Mouse (Mus musculus) hindbrain, embryonic 10.5 days (tissue): ENCODE measurements around the gene Klhl20. TPM values are rescaled to one million over a fixed set of nuclear protein-coding genes. Genes with fewer than 3 reads are reported as not detected.
"Not testable (repeated sequence)": the region's sequence is repeated elsewhere in the genome, so short reads cannot be mapped to it uniquely, and the experiment has no call there.

Experiments used
- DNase-seq: peaks from one replicate; pipeline ENCODE4 v3.0.0-alpha.2; 2017; ENCODE audit warnings: low spot score
- H3K27ac ChIP-seq: fragments of 300-500 bp; sonication (generic); 2 replicates; pipeline ENCODE4 v1.5.1; 2016; ENCODE audit warnings: mild to moderate bottlenecking, moderate library complexity
- H3K27me3 ChIP-seq: fragments of 300-500 bp; sonication (generic); 2 replicates; pipeline ENCODE4 v1.6.1; 2016; ENCODE audit warnings: mild to moderate bottlenecking; ENCODE audit not compliant: poor library complexity, insufficient read depth, severe bottlenecking
- H3K36me3 ChIP-seq: fragments of 300-500 bp; sonication (generic); 2 replicates; pipeline ENCODE4 v1.6.1; 2016; ENCODE audit warnings: mild to moderate bottlenecking, moderate library complexity
- H3K4me1 ChIP-seq: fragments of 300-500 bp; sonication (generic); replicated peaks from 2 replicates; pipeline ENCODE4 v1.6.1; 2016; ENCODE audit warnings: mild to moderate bottlenecking
- H3K4me3 ChIP-seq: fragments of 300-500 bp; sonication (generic); 2 replicates; pipeline ENCODE4 v1.5.1; 2016; ENCODE audit warnings: mild to moderate bottlenecking, moderate library complexity
- H3K9me3 ChIP-seq: fragments of 300-500 bp; sonication (generic); 2 replicates; pipeline ENCODE4 v1.6.1; 2016; ENCODE audit warnings: mild to moderate bottlenecking, moderate library complexity
- WGBS: fragments of 180-500 bp; shearing (Covaris S2); methylation state at CpG from one replicate; pipeline ENCODE4 v1.1.7; 2016; 5-methylcytosine and 5-hydroxymethylcytosine counted together
- polyA plus RNA-seq: library from polyadenylated mRNA; unstranded; fragments of >200 nt; fragmentation: Nextera tagmentation; extraction: Ambion mirVana; gene quantifications from 2 replicates; pipeline ENCODE4 v1.2.1, GENCODE M21; 2016

The Klhl20 gene
- polyA plus RNA-seq, result 15.5 and 15.6 TPM in 2 replicates

DNA sequence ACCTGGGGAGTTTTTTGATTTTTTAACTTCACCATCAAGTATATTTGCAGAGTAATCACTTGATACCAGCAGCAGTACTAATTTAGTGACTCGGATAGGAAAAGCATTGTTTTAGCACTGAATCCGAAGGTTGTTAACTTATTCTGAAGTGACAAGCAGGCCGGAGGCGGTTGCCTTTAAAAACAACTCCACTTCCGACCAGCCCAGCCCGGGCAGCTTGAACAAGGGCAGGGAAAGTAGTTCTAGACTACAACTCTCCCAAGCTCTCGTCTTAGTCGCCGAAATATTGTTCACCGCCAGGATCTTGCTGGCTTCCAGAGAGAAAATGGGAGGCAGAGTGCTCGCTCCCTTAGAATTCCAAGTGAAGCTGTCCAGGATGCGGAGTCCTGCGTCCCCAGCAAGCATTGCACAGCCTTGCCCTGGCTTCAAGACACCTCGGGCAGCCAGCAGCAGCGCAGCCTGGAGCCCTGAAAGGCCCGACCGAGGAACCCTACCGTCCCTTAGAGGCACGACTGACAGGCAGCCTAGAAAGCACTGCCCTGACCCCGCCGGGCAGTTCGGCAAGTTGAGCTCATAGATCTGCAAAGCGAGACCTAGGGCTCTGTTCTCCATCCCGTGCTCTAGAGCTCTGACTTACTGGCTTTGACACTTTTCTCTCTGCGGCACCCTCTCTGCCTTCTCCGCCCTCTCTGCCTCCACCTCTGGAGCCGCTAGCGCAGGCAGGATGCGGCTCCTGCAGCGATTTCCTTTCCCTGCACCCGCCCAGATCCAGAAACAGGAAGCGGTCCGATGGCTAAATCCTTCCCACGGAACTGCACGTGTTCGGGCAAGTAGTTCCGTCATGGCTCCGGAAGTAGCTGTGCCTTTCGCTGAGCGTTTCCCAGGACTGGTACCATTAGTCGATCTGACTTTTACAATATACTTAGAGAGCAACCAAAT, at the start of gene Klhl20:
Klhl20 (minus strand) TSS at position 786 of the 939 bp plus-strand sequence.
- Histone ChIP-seq H3K27ac (peak within 1 kb of the TSS; percentile 90), H3K9me3 (no peaks in the 10 kb centered on the region), H3K4me1 (peaks cover 17% of the 10 kb centered on the region), H3K36me3 (peaks cover 17% of the 10 kb centered on the region), H3K27me3 (no peaks in the 10 kb centered on the region), H3K4me3 (peak within 1 kb of the TSS; percentile 69)
- DNase-seq, result peak; percentile 93
- WGBS, result 3% methylated on average over 41 of the region's 41 CpGs

DNA sequence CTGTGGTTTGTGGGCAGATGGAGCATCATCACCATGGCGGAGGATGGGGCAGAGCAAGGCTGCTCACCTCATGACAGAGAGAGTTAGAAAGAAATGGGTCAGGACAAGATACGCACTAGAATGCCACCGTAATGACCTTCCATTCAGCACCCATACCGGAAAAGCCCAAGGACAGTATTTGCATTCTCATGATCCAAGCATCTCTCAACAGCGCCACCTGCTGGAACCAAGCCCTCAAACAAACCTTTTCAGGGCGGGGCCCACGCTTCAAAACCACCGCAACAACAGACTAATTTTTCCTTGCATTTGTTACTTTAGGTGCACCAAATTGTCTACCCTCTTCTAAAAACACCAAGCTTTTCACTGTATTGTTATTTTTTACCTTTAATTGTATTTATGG, 49.4 kb upstream of the Klhl20 start:
- WGBS, result 54% methylated on average over 8 of the region's 8 CpGs
- H3K27me3 ChIP-seq, result no peaks in the 10 kb centered on the region
- no peaks in the 10 kb centered on the region for H3K4me1 ChIP-seq
- peak; percentile 54 for DNase-seq
- H3K27ac ChIP-seq, result no peak overlapping the region
- no peaks in the 10 kb centered on the region for H3K36me3 ChIP-seq
- peaks cover 7% of the 10 kb centered on the region; the same call in 1 of the 2 replicates for H3K9me3 ChIP-seq
- H3K4me3 ChIP-seq, result no peak overlapping the region

DNA sequence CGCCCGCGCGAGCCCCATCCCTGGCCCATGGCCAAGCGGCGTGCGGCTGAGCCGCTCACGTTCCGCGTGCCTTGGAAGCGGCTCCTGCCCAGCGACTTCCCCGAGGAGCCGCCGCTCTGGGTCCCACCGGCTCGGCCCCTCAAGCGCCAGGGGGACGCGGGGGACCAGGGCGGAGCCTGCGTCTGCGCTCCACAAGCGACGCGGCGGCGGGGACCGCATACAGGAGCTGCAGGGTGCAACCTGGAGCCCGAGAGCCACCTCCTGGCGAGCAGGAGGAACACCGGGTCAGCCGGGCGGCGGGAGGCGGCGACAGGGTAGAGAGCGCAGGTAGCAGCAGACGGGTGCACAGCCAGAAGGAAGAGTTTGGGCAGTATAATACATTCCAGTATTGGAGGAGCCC, 39.3 kb upstream of the Klhl20 start:
- DNase-seq, result peak; percentile 79
- H3K9me3 ChIP-seq, result no peaks in the 10 kb centered on the region
- WGBS, result 2% methylated on average over 40 of the region's 40 CpGs
- H3K4me3 ChIP-seq, result peak overlapping the region; percentile 58
- peaks cover 43% of the 10 kb centered on the region for H3K27me3 ChIP-seq
- H3K36me3 ChIP-seq, result no peaks in the 10 kb centered on the region
- peaks cover 6% of the 10 kb centered on the region for H3K4me1 ChIP-seq
- H3K27ac ChIP-seq, result peak overlapping the region; percentile 66

DNA sequence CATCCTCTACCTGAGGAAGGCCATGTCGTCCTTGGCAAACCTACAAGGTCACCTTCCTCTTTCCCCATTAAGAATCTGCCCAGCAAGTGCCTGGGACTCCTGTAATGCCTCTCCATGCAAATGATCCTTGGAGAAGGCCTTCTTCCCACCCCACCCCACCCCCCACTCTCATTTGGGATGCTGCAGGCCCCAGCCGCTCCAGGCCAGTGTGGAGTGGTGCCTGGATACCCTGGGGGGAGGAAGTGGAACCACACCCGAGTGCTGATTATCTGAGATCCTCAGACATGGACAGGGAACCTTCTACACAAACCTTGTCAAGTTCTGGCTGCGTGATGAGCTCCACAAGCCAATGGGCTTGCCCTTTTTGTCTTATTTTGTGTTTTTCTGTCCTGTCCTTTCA, 29.0 kb upstream of the Klhl20 start:
- H3K4me3 ChIP-seq, result no peak overlapping the region
- no peaks in the 10 kb centered on the region for H3K36me3 ChIP-seq
- H3K27me3 ChIP-seq, result no peaks in the 10 kb centered on the region
- H3K9me3 ChIP-seq, result no peaks in the 10 kb centered on the region
- no peak overlapping the region for H3K27ac ChIP-seq
- 68% methylated on average over 4 of the region's 4 CpGs for WGBS
- no peak for DNase-seq
- no peaks in the 10 kb centered on the region for H3K4me1 ChIP-seq

DNA sequence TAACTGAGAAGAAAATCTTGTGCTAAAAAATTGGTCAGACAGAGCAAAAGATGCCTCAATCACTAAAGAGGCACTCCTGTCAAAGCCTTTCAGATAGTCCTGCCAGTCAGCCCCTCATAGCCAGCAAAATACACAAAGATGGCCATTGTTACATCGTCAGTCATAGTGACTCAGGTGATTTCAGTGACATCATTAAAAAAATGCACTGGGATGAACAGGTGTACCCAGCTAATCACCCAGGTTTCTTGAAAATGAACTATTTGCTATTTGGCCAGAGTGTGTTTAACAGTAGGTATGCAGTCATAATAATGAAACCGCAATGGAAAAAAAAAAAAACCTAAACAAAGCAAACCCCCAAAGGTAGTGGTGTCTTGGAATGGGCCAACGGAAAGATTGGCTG, 27.9 kb upstream of the Klhl20 start, which contains the start of gene Tex50:
Tex50 (minus strand) TSS at position 101 of the 400 bp plus-strand sequence.
- Histone ChIP-seq H3K27ac (no peak within 1 kb of the TSS), H3K27me3 (no peaks in the 10 kb centered on the region), H3K36me3 (no peaks in the 10 kb centered on the region), H3K4me3 (no peak within 1 kb of the TSS), H3K4me1 (no peaks in the 10 kb centered on the region), H3K9me3 (no peaks in the 10 kb centered on the region)
- DNase-seq, result no peak
- 90% methylated on average over 3 of the region's 3 CpGs for WGBS

DNA sequence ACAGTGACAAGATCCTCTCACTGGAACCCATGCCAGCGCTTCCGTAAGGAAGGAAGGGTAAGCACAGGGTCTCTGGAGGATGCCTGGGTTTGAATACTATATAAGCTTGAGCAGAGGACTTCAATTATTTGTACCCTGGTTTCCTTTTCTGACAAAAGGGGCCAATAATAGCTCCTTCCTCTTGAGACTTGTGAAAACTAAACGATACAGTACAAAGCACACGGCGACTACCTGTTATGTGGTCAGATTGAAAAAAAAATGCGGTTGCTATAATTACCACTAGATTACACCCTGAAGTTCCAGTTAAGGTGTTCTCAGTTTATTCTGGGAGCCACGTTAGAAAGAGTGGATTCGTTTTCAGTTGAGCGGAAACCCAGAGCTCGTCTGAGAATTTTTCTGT, 25.2 kb upstream of the Klhl20 start:
- Histone ChIP-seq H3K27ac (no peak overlapping the region), H3K4me3 (no peak overlapping the region), H3K27me3 (no peaks in the 10 kb centered on the region), H3K4me1 (no peaks in the 10 kb centered on the region), H3K9me3 (no peaks in the 10 kb centered on the region), H3K36me3 (no peaks in the 10 kb centered on the region)
- DNase-seq, result no peak
- WGBS, result 91% methylated on average over 10 of the region's 10 CpGs

DNA sequence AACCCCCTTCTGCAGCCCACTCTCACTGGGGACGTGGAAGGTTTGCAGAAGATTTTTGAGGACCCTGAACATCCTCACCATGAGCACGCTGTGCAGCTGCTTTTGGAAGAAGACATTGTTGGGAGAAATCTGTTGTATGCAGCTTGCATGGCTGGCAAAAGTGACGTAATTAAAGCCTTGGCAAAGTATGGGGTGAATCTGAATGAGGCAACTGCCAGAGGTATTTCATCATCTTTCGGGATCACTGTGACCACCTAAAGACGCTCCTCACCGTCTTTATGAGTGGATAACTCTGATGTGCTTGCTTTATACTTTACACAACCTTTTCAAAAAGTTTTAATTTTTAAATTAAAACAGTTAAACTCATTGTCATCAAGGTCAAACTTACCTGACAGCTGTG, 19.8 kb upstream of the Klhl20 start:
- H3K36me3 ChIP-seq, result no peaks in the 10 kb centered on the region
- H3K4me1 ChIP-seq, result no peaks in the 10 kb centered on the region
- H3K9me3 ChIP-seq, result no peaks in the 10 kb centered on the region
- no peak overlapping the region for H3K27ac ChIP-seq
- no peak overlapping the region for H3K4me3 ChIP-seq
- WGBS, result 80% methylated on average over 6 of the region's 6 CpGs
- DNase-seq, result no peak
- H3K27me3 ChIP-seq, result no peaks in the 10 kb centered on the region

DNA sequence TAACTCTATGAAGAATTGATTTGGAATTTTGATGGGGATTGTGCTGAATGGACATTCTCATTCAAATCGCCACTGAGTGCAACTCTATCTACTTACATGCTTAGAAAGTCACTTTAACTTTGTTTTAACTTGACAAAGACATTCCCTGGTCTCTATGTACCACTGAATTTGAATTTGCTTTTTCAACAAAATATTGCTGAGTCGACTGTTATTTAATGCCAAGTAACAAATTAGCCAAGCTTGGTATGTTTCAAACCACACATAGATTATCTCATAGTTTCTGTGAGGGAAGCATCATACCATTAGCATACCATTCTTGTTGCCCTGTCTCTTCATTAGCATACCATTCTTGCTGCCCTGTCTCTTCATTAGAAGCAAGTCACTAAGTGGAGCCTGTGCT, 16.6 kb upstream of the Klhl20 start:
- H3K4me3 ChIP-seq, result no peak overlapping the region
- no peaks in the 10 kb centered on the region for H3K36me3 ChIP-seq
- no peak for DNase-seq
- no peak overlapping the region for H3K27ac ChIP-seq
- H3K27me3 ChIP-seq, result no peaks in the 10 kb centered on the region
- H3K9me3 ChIP-seq, result no peaks in the 10 kb centered on the region
- 82% methylated on average over 2 of the region's 2 CpGs for WGBS
- H3K4me1 ChIP-seq, result peaks cover under 1% of the 10 kb centered on the region; the same call in 1 of the 2 replicates

DNA sequence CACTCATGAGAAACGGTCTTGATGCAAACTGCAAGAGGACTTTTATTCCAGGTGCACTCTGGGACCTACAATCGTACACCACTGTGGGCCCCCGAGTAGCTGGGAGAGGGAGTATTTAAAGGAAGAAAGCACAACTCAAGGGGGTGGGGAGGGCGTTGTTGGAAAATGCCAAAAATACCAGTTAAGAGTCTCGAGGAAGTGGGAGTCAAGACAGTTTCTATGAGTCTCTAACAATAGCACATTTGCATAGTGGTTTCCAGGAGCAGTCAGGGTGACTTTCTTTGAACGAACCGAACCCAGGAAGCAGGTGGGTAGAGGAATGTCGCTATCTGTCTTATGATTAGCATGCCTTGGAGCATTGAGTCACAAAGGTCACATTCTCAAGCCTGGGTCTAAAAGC, 14.3 kb upstream of the Klhl20 start:
- not testable (repeated sequence) for H3K4me3 ChIP-seq, H3K27ac ChIP-seq, H3K9me3 ChIP-seq, H3K4me1 ChIP-seq, H3K36me3 ChIP-seq, DNase-seq, H3K27me3 ChIP-seq
- WGBS, result 85% methylated on average over 8 of the region's 8 CpGs

DNA sequence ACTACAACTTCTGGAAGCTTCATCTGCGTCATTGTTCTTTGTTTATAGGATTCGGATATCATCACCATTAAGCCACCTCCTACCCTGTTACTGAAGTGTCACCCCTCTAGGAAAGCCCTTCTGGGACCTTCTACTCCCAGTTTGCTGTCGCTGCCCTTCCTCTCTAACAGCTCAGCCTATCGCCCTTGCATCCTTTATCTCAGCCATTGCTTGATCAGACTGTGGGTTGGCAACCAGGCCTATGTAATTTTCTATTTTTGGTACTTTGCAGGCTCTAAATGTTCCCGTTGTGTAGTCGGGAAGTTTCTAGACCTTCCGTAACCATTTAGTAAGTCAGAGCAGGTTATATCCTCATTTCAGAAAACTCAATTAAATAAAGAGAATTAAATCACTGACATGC, 11.9 kb upstream of the Klhl20 start:
- Histone ChIP-seq H3K27ac (no peak overlapping the region), H3K27me3 (no peaks in the 10 kb centered on the region; the same call in 1 of the 2 replicates), H3K36me3 (no peaks in the 10 kb centered on the region), H3K9me3 (no peaks in the 10 kb centered on the region), H3K4me1 (peaks cover 7% of the 10 kb centered on the region), H3K4me3 (peak overlapping the region; percentile 60; the same call in 1 of the 2 replicates)
- 89% methylated on average over 7 of the region's 7 CpGs for WGBS
- no peak for DNase-seq

DNA sequence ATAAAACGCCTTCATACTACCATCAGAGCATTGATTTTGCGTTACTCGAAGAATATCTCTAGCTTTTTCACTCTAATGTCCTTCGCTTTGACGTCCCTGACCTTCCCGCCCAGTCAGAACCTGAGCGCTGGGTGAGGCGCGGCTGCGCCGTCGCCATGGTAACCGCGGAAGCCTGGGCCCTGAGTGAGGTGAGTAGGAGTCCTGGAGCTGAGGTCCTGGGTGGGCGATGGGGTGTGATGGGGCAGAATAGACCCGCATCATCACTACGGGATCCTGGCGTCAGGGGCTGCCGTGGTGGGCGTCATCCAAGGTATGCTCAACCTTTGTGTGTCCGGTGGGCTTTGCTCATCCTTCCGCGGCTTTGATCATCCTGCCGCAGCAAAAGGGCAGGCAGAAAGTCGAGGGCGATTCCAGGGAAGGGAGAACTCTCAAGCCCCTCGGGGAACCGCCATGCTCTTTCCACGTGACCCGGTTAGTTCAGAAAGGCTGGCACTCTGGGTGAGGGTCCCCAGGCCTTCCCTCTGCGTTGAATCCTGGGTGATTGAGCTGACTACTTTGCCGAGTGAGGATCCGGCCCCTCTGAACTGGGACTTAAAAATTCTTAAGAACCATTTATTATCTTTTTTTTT, 11.3 kb upstream of the Klhl20 start, which contains the start of gene Ankrd45:
Ankrd45 (plus strand) TSS at position 161 of the 629 bp plus-strand sequence.
- Histone ChIP-seq H3K27me3 (no peaks in the 10 kb centered on the region; the same call in 1 of the 2 replicates), H3K27ac (peak within 1 kb of the TSS; percentile 77), H3K4me1 (peaks cover 7% of the 10 kb centered on the region)

DNA sequence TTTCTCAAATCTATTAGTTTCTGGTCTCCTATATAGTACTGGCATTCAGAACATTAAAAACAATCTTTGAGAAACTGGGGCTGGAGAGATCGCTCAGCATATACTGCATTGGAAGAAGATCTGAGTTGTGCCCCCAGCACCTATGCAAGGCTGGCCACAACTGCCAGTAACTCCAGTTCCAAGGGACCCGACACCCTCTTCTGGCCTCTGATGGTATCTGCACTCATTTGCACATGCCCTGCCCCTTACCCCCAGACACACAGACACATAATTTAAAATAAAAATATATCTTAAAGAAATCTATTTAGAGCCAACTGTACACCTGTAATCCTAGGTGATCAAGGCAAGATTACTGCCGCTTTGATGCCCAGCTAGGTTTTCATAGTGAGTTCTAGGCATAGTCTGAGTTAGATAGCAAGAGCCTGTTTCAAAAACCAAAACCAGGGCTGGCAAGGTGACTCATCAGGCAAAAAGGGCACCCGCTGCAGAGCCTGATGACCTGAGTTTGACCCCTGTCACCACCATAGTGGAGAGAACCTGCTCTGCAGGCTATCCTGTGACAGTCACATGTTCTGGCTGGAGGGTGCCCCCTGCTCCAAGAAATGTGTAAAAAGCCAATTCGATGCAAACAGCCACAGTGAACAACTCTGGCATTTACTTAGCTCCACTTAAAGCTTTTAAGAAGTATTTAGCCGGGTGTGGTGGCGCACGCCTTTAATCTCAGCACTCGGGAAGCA, 8.9 kb upstream of the Klhl20 start:
- no peaks in the 10 kb centered on the region for H3K36me3 ChIP-seq
- H3K27ac ChIP-seq, result no peak overlapping the region
- no peaks in the 10 kb centered on the region for H3K9me3 ChIP-seq
- H3K4me3 ChIP-seq, result no peak overlapping the region
- H3K4me1 ChIP-seq, result peaks cover 7% of the 10 kb centered on the region
- DNase-seq, result no peak
- 82% methylated on average over 9 of the region's 9 CpGs for WGBS
- H3K27me3 ChIP-seq, result no peaks in the 10 kb centered on the region; the same call in 1 of the 2 replicates

More for the DNA sequence above, 11.3 kb upstream of the Klhl20 start, which contains the start of gene Ankrd45:
- Histone ChIP-seq H3K36me3 (no peaks in the 10 kb centered on the region), H3K4me3 (peak within 1 kb of the TSS; percentile 60), H3K9me3 (no peaks in the 10 kb centered on the region)
- 7% methylated on average over 33 of the region's 33 CpGs for WGBS
- peak; percentile 74 for DNase-seq
